Comparison of ENCODE assay signal across 12 mouse cellular contexts in genomic region chr17:72021733-72022669, GRCm38 (mm10).
DNase-seq lines count a peak whose midpoint lies in the region; ATAC-seq lines count a peak whose summit lies in the region.
"Had no signal": no experiment of that assay in that cellular context is flagged by ENCODE, and none has a peak within 500 bp of the region (broad histone marks: within the 10 kb centered on the region; RNA-seq: fewer than 3 reads in every experiment).

No protein-coding gene starts in this region.

- H3K9ac ChIP-seq in midbrain, embryonic 13.5 days (replicated peaks) = no peak overlapping the region
- no peak overlapping the region for H3K9ac ChIP-seq in midbrain, embryonic 11.5 days (ENCODE audit: low read length)
- H3K9ac ChIP-seq in kidney, embryonic 16.5 days (replicated peaks; ENCODE audit: low read length) = no peak overlapping the region
- no peak overlapping the region for H3K9ac ChIP-seq in midbrain, embryonic 16.5 days (ENCODE audit: low read depth, low read length)
- H3K9ac ChIP-seq in heart, embryonic 12.5 days = no peak overlapping the region

- H3K4me3 ChIP-seq in midbrain, embryonic 13.5 days (replicated peaks) = no peak overlapping the region
- H3K4me3 ChIP-seq in midbrain, embryonic 11.5 days (ENCODE audit: low read depth, low read length) = no peak overlapping the region
- no peak overlapping the region for H3K4me3 ChIP-seq in kidney, embryonic 16.5 days (ENCODE audit: low read length)
- H3K4me3 ChIP-seq in midbrain, embryonic 16.5 days (ENCODE audit: low read depth, low read length) = no peak overlapping the region
- H3K4me3 ChIP-seq in heart, embryonic 12.5 days = no peak overlapping the region

- 77% methylated on average over 10 of the region's 10 CpGs for WGBS in midbrain, embryonic 13.5 days
- 78% methylated on average over 10 of the region's 10 CpGs for WGBS in midbrain, embryonic 11.5 days
- 53% methylated on average over 10 of the region's 10 CpGs for WGBS in kidney, embryonic 16.5 days
- 69% methylated on average over 10 of the region's 10 CpGs for WGBS in midbrain, embryonic 16.5 days
- WGBS in heart, embryonic 12.5 days = 79% methylated on average over 10 of the region's 10 CpGs

- no peaks in the 10 kb centered on the region for H3K4me1 ChIP-seq in midbrain, embryonic 13.5 days (replicated peaks)
- H3K4me1 ChIP-seq in midbrain, embryonic 11.5 days (ENCODE audit: control insufficient read depth, insufficient read depth, low read length) = no peaks in the 10 kb centered on the region
- H3K4me1 ChIP-seq in kidney, embryonic 16.5 days (ENCODE audit: insufficient read depth, low read length) = peaks cover 5% of the 10 kb centered on the region; the same call in 1 of the 2 replicates
- H3K4me1 ChIP-seq in midbrain, embryonic 16.5 days (ENCODE audit: control insufficient read depth, insufficient read depth, low read length) = no peaks in the 10 kb centered on the region
- H3K4me1 ChIP-seq in heart, embryonic 12.5 days (replicated peaks) = no peaks in the 10 kb centered on the region

- peak; percentile 57 to 68 for DNase-seq in cerebellum, postnatal 10 days
- no peak for DNase-seq in cerebellum, postnatal 36 days
- DNase-seq in midbrain, embryonic 11.5 days (ENCODE audit: low spot score, missing footprints) = no peak
- no peak for DNase-seq in embryo, embryonic 9.5 days (ENCODE audit: extremely low spot score)
- DNase-seq: cerebellum, postnatal 25 days; gastrocnemius, postnatal 14 days; heart, postnatal 10 days; liver had no signal

- H3K27ac ChIP-seq in midbrain, embryonic 13.5 days = no peak overlapping the region
- no peak overlapping the region for H3K27ac ChIP-seq in midbrain, embryonic 11.5 days (ENCODE audit: low read depth, low read length)
- H3K27ac ChIP-seq in kidney, embryonic 16.5 days (ENCODE audit: low read length) = peak overlapping the region; percentile 62
- H3K27ac ChIP-seq in midbrain, embryonic 16.5 days (ENCODE audit: low read length) = no peak overlapping the region
- no peak overlapping the region for H3K27ac ChIP-seq in heart, embryonic 12.5 days (ENCODE audit: poor library complexity, severe bottlenecking)

- no peaks in the 10 kb centered on the region for H3K9me3 ChIP-seq in midbrain, embryonic 13.5 days
- no peaks in the 10 kb centered on the region for H3K9me3 ChIP-seq in midbrain, embryonic 11.5 days (ENCODE audit: control insufficient read depth, low read length)
- no peaks in the 10 kb centered on the region for H3K9me3 ChIP-seq in kidney, embryonic 16.5 days (ENCODE audit: low read length)
- no peaks in the 10 kb centered on the region for H3K9me3 ChIP-seq in midbrain, embryonic 16.5 days (replicated peaks; ENCODE audit: control insufficient read depth, low read length, poor library complexity, severe bottlenecking)
- H3K9me3 ChIP-seq in heart, embryonic 12.5 days (replicated peaks) = no peaks in the 10 kb centered on the region

- no peaks in the 10 kb centered on the region for H3K36me3 ChIP-seq in midbrain, embryonic 13.5 days
- no peaks in the 10 kb centered on the region for H3K36me3 ChIP-seq in midbrain, embryonic 11.5 days (ENCODE audit: control insufficient read depth, insufficient read depth, low read length)
- H3K36me3 ChIP-seq in kidney, embryonic 16.5 days (ENCODE audit: insufficient read depth, low read length) = no peaks in the 10 kb centered on the region
- H3K36me3 ChIP-seq in midbrain, embryonic 16.5 days (ENCODE audit: control insufficient read depth, insufficient read depth, low read length) = no peaks in the 10 kb centered on the region
- no peaks in the 10 kb centered on the region for H3K36me3 ChIP-seq in heart, embryonic 12.5 days

- no peak overlapping the region for H3K4me2 ChIP-seq in midbrain, embryonic 13.5 days (replicated peaks)
- H3K4me2 ChIP-seq in midbrain, embryonic 11.5 days = no peak overlapping the region
- no peak overlapping the region for H3K4me2 ChIP-seq in kidney, embryonic 16.5 days (replicated peaks; ENCODE audit: low read depth, low read length)
- no peak overlapping the region for H3K4me2 ChIP-seq in midbrain, embryonic 16.5 days (ENCODE audit: low read length)
- H3K4me2 ChIP-seq in heart, embryonic 12.5 days = no peak overlapping the region

- ATAC-seq in midbrain, embryonic 13.5 days = 0 out of 2 replicates have a peak, but pooled peaks have one; percentile 34
- no peak for ATAC-seq in midbrain, embryonic 11.5 days (ENCODE audit: low FRiP score)
- ATAC-seq in kidney, embryonic 16.5 days (ENCODE audit: low FRiP score, low TSS enrichment) = peak; percentile 91
- peak; percentile 76 for ATAC-seq in midbrain, embryonic 16.5 days
- ATAC-seq in heart, embryonic 12.5 days (ENCODE audit: insufficient number of reproducible peaks, low FRiP score) = no peak

- no peaks in the 10 kb centered on the region for H3K27me3 ChIP-seq in midbrain, embryonic 13.5 days
- no peaks in the 10 kb centered on the region for H3K27me3 ChIP-seq in midbrain, embryonic 11.5 days (ENCODE audit: control insufficient read depth, insufficient read depth, low read length)
- H3K27me3 ChIP-seq in kidney, embryonic 16.5 days (ENCODE audit: insufficient read depth, low read length) = no peaks in the 10 kb centered on the region
- H3K27me3 ChIP-seq in midbrain, embryonic 16.5 days (ENCODE audit: control insufficient read depth, insufficient read depth, low read depth, low read length) = no peaks in the 10 kb centered on the region; the same call in 1 of the 2 replicates
- no peaks in the 10 kb centered on the region for H3K27me3 ChIP-seq in heart, embryonic 12.5 days (replicated peaks)

Comparison
In these comparisons a context has a peak if more than half of its experiments do, and no peak if none do; other contexts are left out.
1. DNase-seq: peak in cerebellum, postnatal 10 days (2 of 2); none in cerebellum, postnatal 36 days (0 of 2), midbrain, embryonic 11.5 days (single experiment) and embryo, embryonic 9.5 days (single experiment).
2. ATAC-seq: peak in midbrain, embryonic 13.5 days (single experiment), kidney, embryonic 16.5 days (single experiment) and midbrain, embryonic 16.5 days (single experiment); none in midbrain, embryonic 11.5 days (single experiment) and heart, embryonic 12.5 days (single experiment).